Mouse (Mus musculus) left cerebral cortex, postnatal 4 days (tissue): ENCODE measurements at regions not wholly inside any gene's neighbourhood (a gene's known extent, or its start where the extent isn't known, plus 50 kb on each side); places are given as distances from the start of the nearest gene placed in this dataset.

Experiments used
- DNase-seq: peaks from one replicate; pipeline ENCODE4 v3.0.0-alpha.2; 2022
- intact Hi-C: fragments of 180-260 bp; cut with DNase I; formaldehyde crosslinking; loops from one replicate; pipeline ENCODE4 v1.15.1; 2025

DNA sequence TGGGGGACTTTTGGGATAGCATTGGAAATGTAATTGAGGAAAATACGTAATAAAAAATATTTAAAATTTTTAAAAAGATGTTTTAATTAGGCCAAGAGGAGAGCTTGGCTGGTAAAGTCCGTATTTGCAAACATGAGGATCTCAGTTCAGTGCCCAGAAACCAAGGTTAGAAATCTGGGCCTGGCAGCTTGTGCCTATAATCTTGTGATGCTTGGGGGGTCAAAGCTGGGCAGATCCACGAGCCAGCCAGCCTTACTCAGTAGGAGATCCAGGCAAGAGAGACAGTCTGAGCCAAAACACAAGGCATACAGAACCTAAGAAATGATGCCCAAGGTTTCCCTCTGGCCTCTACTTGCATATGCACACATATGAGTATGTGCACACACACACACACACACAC is 54.1 kb upstream of the Cxadr start:
- intact Hi-C loops, result no loop called here
- DNase-seq, result no peak

DNA sequence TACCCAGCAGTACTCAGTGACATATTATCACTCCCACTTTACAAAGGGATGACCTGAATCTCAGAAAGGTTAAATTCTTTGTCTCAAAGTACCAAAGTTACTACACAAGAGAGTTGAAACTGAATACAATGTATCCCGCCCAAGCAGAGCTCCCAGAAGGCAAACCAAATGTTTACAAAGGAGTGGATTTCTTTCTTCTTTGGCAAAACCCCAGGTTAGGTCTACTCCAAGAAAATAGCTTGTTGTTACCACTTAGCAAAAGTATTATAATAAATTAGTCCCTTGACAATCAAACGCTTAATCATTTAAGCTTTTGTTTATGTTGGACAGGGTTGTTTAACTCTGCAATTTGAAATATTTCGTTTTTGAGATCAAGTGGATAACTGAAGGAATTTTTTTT is 58.6 kb upstream of the Cxadr start:
- intact Hi-C loops, result no loop called here
- DNase-seq, result no peak

DNA sequence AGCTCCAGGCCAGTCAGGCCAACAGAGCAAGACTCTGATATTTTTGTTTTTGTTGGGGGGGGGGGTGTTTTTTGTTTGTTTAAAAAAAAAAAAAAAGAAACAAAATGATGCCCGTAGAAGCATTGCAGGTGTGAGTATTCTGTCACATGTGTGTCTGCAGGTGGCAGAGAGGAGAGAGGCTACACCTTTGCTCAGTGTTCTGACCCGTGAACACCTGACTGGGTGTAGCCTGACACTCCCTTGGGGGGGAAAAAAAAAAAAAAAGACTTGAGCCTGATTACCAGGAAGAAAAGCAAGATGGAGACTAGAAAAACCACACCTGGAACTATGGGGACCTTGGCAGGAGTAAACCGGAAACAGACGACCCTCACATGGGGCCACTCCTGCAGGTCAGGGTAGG is 61.1 kb upstream of the Cxadr start:
- intact Hi-C loops, result no loop called here

DNA sequence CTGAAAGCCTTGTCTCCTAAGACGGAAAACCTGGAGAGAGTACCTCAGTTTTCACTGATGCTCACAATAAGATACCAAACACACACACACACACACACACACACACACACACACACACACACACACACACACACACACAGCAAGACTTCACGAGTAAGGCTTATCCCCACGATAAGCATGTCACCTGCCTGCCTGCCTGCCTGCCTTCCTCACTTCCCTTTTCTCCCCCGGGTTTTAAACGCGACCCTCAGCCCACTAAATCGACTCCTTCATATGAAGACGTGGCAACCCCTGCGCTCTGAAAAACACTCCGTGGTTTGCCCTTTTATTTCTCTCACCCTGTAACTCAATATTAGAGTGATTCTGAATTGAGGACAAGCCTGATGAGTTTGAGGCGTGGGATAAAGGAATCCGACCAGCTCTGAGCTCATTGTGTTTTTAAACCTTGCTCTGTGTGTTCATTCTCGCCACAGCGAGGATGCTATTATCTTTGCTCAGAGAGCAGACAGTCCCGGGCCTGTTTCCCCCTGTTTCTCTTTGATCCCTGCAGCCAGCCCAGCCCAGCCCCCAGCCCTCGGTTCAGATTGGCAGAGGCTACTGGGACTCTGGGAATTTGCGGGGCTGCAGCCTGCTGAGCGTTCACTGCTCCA is 63.1 kb upstream of the Cxadr start:
- intact Hi-C loops, result no loop called here
- peak; percentile 70 for DNase-seq

More for the DNA sequence above, 61.1 kb upstream of the Cxadr start:
- no peak for DNase-seq

DNA sequence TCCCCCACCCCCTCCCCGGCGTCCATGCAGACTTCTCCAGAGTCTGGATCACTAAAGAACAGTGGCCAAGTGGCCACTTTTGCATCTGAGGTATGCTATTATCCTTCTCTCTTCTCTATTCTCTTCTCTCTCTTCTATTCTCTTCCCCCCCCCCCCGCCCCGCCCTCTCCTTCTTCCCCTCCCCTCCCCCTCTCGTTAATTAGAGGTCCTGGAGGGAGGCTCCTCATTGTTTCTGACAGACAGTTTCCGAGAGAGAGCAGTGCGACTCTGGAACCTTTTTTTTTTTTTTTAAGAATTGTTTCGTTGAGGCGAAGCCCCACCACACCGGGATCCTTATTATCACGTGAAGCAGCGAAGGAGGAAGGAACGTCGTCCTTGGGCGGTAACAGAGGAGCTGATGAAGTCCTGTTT is 63.6 kb upstream of the Cxadr start:
- peak; percentile 32 for DNase-seq
- intact Hi-C loops, result no loop called here

DNA sequence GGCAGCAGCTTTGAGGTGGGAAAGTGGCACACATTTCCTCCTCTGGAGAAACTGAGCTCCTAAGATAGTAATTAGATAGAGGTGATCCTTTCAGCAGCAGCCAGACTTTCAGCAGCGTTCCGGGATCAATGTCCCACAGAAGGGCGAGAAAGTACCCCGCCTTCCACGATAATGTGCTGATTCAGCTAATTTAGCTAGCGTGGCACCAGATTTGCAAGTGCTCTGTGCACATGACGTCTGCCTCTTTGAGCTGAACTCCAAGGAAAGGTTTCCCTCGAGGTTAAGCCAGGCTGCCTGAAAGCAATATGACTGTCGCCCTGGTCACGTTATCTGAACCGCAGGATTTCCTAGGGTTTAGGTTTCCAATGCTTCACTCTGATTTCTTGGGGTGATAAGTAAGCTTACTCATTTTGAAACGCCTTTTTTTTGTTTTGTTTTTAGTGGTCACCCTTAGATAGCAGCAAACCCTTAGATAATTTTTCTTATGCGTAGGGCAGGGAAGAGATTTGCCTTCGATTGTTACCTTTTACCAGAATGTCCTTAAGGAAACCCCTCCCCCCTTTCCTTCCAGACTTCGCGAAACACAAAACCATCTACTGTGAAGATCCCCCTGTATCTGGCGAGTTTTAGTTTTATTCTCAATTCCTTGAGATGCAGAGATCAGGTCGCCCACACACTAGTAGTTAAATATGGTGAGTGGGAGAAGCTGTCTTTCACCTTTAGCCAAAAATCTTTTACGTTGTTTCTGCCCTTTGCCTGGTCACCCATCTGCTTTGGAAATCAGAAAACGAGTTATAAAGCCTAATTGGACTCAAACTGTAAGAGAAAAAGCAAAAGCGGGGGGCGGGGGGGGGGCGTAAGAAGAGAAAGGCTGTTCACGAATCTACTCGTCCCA is 64.3 kb upstream of the Cxadr start:
- intact Hi-C loops, result no loop called here

DNA sequence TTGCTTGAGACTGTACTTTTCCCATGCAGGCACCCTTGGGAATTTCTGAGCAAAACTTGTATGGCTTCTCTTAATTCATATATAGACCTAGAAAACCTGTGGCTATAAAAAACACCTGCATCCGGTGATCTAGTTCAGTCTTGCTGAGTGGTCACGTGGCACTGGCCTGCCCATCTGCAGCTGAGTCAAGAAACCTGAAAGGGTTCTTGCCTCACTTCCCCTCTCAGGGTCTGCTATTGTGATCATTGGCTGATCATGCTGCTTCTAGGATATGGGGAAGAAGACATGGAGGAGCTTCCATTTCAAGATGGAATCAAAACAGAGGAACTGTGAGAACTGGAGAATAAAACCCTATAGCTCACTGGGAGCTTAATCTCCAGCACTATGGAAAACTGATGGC is 69.1 kb upstream of the Cxadr start:
- intact Hi-C loops, result no loop called here
- DNase-seq, result no peak

More for the DNA sequence above, 64.3 kb upstream of the Cxadr start:
- DNase-seq, result no peak

DNA sequence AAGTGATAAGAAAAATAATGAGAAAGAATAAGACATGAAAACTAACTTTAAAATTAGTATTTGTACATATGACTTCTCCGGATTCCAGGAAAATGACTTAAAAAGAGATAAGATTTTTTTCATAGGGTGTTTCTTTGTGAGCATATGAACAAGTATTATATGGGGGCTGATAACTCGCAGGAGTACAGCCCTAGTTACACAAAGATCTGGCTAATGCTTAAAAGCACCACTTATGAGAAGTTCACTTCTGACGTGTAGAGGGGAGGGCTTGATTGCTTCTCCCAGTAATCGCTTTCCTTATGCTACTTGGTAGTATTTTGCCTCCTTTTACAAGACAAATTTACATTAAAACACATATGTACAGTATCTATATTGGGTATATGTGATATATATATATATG is 72.3 kb upstream of the Cxadr start:
- DNase-seq, result no peak
- intact Hi-C loops, result no loop called here

DNA sequence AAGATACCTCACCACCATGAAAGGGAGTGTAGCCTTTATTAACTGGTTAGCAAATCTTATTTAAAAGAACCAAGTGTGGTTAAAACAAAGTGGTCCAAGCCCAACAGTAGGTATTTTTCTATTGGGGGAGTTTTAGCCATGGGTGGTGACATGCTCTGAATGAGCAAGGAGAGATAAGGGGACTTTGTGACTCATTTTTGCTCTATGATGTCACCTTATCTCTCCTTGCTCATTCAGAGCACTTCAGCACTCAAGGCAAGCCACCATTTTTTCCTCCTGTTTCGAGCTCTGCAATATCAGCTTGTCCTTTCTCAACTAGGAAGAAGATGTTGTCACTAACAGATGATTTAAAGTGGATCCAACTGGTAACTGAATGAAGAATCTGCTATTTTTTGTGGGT is 78.9 kb upstream of the Cxadr start:
- intact Hi-C loops, result no loop called here
- DNase-seq, result no peak

DNA sequence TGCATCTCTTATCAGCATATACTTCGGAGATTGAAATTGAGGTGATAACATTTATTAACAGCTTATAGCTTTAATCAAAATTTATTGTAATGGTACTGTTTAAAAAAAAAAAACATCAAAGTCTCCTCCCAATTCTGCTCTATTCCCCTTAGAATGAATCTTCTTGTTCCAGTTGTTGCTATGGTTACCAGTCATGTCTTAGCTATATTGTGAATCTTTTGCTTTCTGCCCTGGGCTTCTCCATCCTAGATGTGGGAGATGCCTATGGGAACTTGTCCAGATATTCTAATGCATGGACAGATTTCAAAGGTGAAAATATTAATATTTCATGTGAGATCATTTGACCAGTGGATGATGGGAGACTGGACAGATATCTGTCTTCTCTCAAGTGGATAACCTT is 79.5 kb upstream of the Cxadr start:
- intact Hi-C loops, result no loop called here
- DNase-seq, result no peak

DNA sequence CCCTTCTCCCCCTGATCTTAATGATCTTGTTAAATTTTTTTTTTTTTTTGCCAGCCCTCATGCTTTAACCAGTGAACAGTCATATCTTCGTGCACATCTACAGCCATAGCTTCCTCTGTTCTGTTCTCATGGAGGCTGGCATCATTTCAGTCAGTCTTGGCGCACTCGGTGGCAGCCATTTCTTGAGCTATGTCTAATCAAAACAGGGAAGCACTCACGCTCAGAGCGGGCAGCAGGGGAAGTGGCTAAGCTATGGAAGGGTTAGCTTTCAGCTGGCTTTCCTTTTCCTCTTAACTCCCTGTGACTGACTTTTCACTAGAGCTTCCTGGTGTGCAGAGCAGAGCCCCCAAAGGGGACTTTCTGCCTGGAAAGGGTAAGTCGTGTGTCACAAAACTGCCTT is 83.7 kb upstream of the Cxadr start:
- peak; percentile 15 for DNase-seq
- intact Hi-C loops, result no loop called here

DNA sequence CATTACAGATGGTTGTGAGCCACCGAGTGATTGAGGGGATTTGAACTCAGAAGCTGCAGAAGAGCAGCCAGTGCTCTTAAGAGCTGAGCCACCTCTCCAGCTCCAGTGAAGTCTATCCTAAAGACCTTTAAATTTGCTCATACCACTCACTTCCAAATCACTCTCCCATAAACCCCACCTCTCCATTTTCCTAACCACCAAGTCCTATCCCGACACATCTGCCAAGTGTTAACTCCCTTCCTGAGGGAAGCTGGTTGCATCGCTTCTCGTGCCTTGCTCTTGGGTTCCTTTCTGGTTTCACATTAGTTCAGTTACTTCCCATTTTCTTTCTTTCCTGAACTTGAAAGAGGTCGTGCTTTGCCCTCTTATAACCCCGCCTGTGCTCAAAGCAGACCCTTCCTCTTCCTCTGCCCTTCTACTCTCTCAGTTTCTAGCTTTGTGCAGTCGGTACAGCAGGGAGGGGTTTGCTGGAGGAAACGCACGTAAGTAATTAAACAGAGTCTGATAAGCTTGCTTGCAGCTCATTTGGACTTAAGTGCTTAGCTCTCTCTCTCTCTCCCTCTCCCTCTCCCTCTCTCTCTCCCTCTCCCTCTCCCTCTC is 84.4 kb upstream of the Cxadr start:
- no peak for DNase-seq
- intact Hi-C loops, result no loop called here

DNA sequence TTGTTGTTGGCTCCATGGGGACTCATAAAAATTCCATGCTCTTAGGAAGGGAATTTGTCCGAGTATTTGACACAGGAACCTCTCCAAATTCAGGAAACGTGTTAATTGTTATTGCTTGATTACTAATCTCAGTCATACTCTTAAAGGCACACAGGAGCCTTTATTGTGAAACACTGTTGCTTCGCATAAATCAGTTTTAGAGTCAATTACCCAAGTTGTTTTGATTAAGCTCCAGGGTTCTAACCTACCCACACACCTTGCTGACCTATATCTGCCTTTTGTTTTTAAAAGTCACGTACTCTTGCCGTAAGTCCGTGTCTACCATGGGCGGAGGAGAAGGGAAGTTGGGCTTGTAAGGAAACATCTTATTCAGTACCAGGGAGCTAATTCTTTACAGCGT is 89.6 kb upstream of the Cxadr start:
- intact Hi-C loops, result no loop called here
- no peak for DNase-seq

DNA sequence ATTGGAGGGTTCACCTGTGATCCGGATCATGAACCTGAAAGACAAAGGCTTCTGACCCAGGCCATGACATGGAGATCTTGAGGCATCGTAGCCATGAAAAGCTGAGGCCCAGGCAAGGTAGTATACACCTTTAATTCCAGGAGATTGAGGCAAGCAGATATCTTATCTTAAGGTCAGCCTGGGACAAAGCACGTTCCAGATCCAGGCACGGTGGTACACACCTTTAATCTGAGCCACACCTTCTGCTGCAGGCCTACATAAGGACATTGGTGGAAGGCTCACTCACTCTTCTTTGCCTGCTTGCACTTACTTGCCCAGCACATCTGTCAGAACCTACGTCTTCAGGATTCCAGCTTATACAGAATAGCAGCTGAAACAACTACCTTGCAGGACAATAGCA is 93.0 kb upstream of the Cxadr start:
- intact Hi-C loops, result no loop called here
- no peak for DNase-seq

DNA sequence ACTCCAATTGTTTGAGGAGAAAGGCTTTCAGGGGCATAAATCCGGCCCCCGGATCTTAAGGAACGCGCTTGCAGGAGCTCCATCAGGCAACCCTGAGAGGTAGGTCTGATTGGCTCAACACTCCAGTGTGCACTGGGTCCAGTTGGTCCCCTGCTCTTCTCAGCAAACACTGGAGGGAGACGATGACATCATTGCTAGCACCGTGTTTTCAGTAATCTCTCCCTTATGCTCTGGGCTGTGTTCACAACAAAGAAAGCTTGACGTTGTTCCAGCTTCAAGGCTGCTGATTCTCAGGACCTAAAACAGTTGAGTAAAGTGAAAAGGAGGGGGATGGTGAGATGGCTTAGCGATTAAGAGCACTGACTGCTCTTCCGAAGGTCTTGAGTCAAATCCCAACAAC is 97.0 kb upstream of the Cxadr start:
- DNase-seq, result no peak
- intact Hi-C loops, result no loop called here

DNA sequence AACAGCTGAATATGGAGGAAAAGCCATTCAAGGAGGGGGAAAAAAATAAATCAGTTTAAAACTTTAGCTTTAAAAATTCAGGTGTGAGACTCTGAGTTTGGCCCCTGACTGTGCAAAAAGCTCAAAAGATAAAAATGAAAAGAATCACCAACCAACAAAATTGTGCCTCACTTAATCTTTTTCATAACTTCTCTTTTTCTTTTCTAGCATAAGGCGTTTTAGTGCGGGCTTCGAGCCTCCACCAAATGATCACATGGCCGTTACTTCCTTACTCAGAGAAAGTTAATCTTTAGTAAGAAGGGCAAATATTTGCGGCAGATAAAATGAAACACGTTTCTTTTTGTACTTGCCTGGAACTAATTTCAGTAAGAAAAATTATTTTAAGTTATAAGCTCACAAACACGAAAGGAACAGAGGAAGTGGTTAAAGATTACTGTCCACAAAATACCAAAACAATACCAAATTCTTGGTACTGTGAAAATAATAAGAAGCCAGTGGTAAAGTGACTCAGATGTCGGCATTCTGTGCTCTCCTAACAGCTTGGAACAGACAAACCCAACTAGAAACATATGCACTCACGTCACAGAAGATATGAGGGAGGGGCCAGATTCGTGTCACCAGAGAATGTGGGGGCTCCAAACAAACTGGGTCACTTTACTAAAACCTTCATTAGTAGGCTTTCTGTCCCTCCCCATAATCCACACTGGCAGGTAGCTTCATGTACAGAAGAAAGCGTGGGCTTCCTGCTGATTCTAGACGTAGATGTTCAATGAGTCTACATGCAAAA is 101.1 kb upstream of the Cxadr start:
- DNase-seq, result no peak
- intact Hi-C loops, result no loop called here

DNA sequence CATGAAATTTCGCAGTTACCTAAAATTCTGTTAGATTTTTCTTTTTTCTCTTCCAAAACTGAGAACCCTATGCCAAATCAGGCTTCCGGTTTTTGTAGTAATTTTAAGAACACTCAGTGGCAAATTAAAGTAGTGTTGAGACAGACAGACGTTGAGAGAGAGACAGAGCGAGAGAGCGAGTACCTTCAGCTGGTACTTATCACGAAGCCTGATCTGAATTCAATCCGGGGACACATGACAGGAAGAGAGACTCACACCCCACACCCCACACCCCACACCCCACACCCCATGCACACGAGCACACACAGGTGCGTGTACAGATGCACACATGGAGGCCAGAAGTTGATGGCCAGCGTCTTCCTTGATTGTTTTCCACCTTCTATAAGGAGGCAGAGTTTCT is 102.0 kb upstream of the Cxadr start:
- DNase-seq, result no peak
- intact Hi-C loops, result loop anchor here (5.0 to 10.0 kb wide), 4 partner anchors 118 to 746 kb away; no protein-coding TSS in a partner anchor

DNA sequence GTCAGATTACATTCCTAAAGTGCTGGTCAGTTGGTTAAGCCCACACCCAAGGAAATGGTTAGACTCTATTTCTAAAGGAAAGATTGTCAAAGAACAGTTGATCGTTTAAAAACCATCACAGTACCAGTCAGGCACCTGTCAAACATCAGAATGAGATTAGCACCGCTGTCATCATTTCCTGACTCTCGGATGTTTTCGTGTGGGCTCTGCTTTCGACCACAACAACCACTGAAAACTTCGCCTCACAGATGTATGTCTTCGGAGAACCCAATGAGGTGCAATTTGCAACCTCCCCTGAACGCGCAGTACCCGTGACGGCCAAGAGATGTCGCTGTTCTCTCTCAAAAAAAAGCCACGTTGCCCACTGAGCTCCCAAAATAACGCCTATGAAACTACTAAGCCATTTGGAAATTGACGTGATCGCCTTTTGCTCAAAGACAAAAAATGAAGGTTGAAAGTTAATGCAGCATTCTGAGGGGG is 102.6 kb upstream of the Cxadr start:
- intact Hi-C loops, result loop anchor here (5.0 to 10.0 kb wide), 4 partner anchors 119 to 746 kb away; no protein-coding TSS in a partner anchor
- DNase-seq, result peak; percentile 62

DNA sequence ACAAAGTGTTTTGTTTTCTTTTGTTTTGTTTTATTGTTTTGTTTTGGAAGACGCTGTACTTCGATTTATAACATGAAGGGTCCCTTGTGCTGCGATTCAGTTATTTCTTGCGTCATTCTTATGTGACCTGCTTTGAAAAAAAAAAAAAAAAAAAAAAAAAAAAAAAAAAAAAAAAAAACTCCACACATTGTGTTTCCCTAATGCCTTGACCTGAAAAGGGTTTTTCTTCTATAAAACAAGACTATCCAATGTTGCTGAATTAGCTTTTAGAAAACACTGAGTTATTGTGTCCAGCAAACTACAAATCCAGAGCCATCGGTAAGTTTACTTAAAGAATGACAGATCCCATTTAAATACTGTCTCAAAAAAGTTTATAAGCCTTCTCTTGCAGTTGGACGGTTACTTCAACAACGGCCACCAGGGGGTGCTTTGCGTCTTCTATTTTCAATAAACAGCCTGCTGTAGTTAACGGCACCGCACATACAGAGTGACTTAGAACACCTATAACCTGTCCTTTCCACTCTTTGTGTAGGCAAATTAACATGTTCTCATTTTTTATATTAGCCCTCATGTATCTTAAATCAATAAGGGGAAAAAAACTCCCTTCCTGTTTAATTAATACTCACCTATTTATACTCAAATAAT is 103.9 kb upstream of the Cxadr start:
- peak; percentile 89 for DNase-seq
- intact Hi-C loops, result loop anchor here (5.0 to 10.0 kb wide), 4 partner anchors 120 to 747 kb away; no protein-coding TSS in a partner anchor
